Mouse (Mus musculus) brain, adult 2 months (tissue): ENCODE measurements around the gene Epb41l5.
A peak's percentile ranks its signal among the peaks of the same experiment; 100 is the strongest.

ENCODE experiments used
- DNase-seq: peaks from one replicate; pipeline ENCODE4 v3.0.0; 2011; ENCODE audit warnings: low read depth, low spot score

The Epb41l5 gene

DNA sequence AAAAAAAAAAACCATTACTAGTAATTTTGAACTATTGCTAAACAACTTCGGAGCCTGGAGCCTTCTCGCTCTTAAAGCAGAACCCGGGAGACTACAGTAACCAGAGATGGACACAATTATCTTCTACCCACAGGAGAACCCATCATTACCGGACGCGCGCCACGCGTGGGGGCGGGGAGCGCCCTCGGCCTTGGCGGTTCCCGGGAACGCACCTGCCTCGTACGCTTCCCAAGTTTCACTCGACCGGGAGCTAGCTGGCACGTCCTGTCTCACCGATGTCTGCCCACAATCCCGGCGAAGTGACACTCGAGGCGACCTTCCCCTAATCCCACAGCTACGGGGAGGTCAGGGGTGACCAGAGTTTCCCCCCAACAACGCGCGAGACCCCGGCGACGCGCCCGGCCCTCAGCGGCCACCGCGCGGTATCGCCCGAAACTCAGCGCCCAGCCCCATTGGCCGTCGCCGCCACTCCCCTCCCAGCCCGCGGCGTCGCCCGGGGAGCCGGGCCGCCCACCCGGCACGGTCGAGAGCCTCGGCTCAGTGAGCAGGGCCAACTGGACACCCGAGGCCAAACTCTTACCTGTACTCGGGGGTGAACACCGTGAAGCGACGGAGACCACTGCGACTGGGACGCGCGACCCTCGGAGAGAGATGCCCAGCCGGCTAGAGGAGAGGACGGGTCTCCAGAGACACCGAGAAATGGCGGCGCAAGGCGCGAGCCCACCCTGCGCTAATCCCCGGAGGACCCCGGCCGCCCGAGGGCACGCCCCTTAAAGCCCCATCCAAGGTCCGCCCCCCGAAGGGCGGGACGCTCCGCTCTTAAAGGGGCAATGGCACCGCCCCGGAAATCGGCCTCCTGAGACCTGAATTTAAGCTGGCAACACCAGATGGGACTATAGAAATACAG is at the start of gene Epb41l5:
Gene Epb41l5, minus strand, starts transcription at position 796 of the 907 bp plus-strand sequence.
- DNase-seq, result peak; percentile 80

DNA sequence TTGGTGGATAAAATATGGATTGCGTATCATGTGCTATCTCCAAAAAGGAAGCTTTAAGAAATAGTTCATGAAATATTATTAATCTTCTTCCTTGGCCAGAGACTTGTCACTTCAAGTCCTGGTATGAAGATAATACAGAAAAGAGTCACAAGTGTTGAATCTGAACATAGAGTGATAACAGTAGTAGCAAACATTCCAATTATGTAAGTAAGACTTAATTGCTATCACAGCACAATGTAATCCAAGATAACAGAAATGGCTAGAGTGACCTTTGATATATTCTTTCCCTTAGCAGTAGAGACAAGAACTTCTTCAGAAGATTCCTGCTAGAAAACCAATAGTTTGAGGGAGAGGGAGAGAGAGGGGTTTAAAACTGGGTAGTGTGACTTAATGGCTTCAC is 48.1 kb upstream of the Epb41l5 start:
- DNase-seq, result no peak

DNA sequence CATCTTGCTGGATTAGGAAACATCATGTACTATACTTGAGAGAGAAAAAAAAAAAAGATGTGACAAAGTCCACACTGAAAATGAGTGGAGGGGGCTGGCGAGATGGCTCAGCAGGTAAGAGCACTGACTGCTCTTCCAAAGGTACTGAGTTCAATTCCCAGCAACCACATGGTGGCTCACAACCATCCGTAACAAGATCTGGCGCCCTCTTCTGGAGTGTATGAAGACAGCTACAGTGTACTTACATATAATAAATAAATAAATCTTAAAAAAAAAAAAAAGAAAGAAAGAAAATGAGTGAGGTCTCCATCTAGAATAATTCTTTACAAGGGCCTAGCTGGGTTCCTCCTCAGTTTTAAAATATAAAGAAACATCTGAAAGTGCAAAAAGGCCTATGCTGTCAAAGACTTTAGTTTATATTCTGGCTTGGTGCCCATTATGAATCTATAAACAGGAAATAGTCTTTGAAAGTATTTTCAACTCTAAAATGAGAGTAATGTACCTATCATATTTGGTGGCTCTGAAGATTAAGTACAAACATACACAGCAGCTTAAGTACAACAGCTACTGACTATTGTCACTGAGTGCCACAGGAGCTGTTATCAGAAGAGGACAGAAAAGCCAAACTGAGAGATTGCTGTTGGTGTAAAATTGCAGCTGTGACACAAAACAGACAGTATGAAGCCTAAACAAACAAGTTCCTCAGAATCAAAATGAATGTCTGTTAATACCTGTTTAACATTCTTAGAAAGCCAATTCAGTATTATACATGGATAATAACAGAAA is 37.2 kb upstream of the Epb41l5 start:
- no peak for DNase-seq

DNA sequence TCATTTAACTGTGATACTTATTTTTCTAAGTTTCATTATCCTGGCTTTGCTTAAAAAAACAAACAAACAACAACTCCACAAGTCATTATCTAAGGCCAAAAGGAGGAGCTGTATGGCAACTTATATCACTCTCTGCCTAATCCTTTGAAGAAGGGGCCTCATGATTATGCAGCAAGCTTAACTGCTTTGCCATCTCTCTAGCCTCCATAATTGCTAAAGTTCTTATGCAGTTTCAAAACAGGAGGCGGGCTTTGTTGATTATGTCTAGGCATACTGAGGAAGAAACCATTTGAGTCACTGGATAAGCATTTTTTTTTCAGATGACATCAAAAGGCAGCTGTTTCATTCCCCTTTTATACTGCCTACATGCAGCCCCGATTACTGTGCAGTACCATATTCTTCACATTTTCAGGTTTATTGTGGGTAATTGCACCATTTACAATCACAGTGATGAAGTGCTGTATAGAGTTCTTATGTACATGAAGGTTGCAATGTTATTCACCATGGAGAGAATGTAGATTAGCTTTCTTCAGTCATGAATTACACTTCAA is 32.9 kb upstream of the Epb41l5 start:
- DNase-seq, result peak; percentile 9

DNA sequence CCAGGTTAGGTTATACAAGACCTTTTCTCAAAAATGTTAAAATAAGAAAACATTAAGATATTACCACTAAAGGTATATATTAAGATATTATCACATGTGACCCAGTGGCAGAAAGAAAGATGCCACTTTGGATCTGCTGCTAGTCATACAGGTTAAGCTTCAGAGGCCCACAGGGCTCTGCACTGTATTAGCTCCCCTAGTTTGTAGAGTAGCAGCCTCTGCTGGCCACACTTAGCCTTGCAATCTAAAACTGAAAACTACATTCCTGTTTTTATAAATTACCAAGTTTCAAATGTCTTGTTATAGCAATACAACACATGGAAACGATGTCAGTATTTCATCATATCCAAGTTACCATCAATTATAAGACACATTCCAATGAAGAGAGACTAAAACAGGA is 26.2 kb upstream of the Epb41l5 start:
- DNase-seq, result peak; percentile 66

DNA sequence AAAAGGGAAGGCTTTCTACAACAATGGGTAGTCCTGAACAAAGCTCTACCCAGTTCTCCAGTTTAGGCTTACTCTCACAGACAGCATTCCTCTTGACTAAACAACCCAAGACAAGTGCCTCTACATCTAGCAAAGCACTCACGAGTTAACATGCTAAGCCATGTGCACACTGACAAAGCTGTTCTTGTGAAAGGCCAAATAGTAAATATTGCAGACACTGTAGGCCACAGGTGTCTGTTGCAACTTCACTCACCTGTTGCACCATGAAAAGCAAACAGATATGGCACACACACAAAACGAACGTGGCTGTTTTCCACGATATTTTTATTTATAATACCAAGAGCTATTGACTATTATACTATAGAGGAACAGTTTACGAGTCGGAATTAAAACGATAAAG is 18.1 kb upstream of the Epb41l5 start:
- DNase-seq, result no peak

DNA sequence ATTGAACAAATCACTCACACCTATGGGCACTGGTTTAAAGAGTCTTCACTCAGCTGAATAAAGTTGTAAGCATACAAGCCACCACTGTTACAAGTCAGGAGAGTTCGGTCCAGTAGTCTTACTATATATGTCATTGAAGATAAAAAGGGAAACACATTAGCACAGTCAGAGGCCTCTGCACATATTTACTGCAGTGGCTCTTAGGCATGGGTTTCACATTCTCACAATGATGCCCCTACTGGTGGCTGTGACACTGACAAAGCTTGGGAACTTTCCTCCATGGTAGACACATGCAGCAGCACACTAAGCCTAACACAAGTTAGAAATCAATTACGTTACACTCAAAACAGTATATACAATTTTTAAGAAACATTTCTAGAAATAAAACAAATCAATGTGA is 5.5 kb upstream of the Epb41l5 start:
- DNase-seq, result peak; percentile 12

DNA sequence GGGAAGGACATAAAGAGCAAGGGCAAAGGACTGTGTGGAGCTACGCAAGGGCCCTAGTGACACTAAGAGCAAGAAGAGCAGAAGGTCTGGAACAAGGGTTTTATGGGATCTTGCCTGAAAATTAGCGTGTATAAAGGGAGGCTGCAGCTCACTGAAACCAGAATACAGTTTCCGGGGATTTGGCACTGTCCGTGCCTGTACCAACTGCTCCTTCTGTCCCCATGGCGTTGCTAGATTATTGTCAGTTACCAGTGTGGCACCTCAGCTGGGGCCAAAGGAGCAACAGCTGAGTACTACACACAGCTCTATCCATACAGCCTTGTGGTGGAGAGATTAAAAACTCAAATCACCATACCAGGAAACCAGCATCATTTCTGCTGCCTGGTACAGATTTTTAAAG is 1.6 kb upstream of the Epb41l5 start:
- DNase-seq, result peak; percentile 49

DNA sequence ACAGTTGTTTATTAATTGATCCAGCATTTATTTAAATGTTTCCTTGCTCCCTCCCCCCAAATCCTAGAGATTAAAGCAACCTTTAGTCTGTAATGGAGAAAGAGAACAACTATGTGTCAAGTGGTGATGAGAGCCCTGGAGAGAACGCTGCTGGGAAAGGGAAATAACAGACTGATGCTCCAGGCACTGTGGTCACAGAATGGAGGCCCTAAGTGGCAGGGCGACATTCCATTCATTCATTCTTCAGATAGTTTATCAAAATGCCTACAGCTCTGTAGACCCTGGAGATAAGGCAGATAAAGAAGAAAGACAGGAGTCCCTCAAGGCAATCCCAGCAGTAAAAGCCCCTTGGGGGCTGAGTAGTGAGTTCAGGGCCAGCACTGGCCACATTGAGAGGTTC is 827 bp upstream of the Epb41l5 start:
- no peak for DNase-seq

- no peak for DNase-seq
Observed at GRCm38 (mm10) chr1:119646356-119646755, 2.4 kb downstream of the Epb41l5 start.

DNA sequence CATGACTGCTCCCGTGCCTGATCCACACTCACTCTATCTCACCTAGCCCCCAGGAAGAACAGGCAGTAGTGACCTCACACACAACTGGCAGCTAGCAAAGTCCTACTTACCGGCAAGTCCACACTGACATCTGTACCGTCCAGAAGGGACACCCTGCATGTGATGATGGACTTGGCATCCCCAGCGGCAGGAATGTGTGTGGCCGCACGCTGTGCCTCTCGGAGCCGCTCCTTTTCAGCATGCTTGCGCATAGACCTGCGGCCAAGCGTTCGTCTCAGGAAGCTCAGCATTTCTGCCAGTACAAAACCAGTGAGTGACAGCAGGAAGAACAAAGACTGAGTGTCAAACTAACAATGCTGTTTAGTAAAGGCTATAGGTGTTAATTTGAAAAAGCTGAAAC is 6.4 kb downstream of the Epb41l5 start:
- DNase-seq, result peak; percentile 16

DNA sequence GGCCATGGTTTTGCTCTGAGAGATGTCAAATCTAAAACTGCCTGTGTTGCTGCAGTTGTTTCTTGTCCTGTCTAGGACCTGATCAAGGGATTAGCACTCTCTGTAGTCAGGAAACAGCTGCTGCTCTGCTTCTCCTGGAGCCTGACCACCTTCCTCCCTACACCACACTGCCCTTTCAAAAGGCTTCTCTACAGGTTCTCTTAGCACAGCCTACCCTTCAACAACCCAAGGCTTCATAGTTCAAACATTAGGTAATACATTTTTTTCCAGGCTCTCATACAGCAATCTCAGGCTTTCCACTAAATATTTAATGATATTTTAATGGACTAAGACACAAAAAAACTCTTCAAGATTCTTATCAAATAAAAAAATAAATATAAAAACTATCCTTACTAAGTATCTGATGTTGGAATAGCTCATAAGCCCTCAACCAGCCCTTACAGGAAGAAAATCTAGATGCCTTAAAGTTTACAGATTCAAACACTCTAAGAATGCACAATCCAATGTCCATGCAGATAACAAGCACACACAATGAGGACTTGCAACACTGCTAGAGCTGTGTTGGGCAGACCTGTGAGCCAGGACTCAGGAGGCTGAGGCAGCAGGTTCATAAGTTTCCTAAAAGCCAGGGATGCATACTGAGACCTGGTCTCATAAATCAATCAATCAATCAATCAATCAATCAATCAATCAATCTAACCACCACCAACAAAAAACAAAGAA is 7.5 kb downstream of the Epb41l5 start:
- DNase-seq, result no peak

DNA sequence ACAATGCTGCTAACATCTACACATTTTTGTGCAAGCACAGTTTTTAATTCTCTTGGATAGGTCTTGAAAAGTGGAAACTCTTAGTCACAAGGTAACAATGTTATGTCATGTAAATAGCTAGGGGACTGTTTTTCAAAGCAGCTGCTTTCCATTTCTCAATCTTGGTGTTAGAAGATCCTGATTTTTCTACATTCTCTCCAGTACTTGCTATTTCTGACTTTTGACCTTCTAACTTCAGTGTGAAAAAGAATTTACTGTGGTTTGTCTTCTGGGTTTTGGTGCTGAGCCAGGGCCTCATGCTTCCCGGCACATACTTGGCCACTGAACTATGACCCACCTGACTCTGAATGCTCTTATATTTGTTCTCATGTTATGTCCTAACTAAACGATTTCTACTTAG is 8.8 kb downstream of the Epb41l5 start:
- no peak for DNase-seq

- DNase-seq, result no peak
Observed at GRCm38 (mm10) chr1:119637188-119638023, 11.4 kb downstream of the Epb41l5 start.

DNA sequence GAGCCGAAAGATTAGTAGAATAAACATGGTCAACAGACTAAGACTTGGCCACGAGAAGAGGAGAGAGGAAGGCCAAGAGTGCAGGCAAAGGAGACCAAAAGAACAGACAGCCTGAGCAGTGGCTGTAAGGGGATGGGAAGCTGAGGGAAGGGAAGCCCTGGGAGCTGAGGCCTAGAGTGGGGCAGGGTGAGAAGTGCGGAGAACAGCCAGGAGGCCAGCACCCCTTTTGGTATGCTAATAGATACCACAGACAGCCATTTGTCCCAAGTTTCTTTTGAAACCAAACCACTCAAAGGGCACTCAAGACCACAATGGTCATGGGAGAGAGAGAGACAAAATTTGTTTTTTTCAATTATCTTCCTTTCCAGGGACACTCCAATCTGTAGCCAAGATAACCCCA is 14.1 kb downstream of the Epb41l5 start:
- no peak for DNase-seq

DNA sequence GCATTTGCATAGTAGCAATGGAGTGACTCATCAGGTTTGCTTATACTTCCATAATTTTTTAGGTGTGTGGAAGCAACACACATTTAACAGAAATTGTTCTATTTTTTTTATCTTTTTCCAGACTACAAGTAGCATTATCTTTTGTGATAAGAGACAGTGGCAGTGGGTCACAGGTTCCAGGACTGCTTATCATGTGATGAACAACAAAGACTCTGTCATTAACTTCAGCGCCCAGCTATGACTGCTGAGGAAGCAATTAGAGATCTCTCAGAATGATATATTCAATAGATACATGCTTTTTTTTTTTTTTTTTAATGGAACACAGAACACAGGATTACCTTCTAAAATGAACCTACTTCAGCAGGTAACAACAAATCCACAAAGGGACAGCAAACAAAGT is 18.4 kb downstream of the Epb41l5 start:
- no peak for DNase-seq

GRCm38 (mm10) chr1:119626837-119627236 is 22.0 kb downstream of the Epb41l5 start:
- no peak for DNase-seq

- no peak for DNase-seq
Observed at GRCm38 (mm10) chr1:119624444-119624843, 24.4 kb downstream of the Epb41l5 start.

- peak; percentile 70 for DNase-seq
Observed at GRCm38 (mm10) chr1:119605396-119605795, 43.4 kb downstream of the Epb41l5 start.

DNA sequence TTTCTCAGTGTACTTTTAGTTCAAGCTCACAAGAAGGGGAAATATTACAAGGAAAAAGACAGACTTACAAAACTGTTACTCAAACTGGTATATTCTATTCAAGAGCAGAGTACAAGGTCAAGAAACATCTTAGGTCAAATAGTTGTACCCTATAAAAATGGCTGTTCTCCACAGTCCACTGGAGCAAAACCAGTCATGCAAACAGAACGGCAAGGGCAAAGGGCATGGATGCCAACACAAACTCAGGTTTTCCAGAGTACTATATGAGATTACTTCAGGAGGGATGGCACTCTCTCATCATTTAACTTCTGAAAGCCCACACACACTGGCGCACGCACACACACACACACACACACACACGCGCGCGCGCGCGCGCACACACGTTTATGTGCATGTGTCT is 46.4 kb downstream of the Epb41l5 start:
- no peak for DNase-seq

- no peak for DNase-seq
Observed at GRCm38 (mm10) chr1:119598855-119599254, 49.9 kb downstream of the Epb41l5 start.
